Mouse (Mus musculus) kidney, embryonic 15.5 days (tissue): ENCODE measurements at regions not wholly inside any gene's neighbourhood (a gene's known extent, or its start where the extent isn't known, plus 50 kb on each side); places are given as distances from the start of the nearest gene placed in this dataset.

Experiments
- ATAC-seq: fragments of 200-750 bp; cut with Nextera tagmentation; replicated peaks from 2 replicates; pipeline ENCODE4 v1.8.0; 2017; ENCODE audit warnings: moderate TSS enrichment; ENCODE audit not compliant: low FRiP score
- H3K27ac ChIP-seq: fragments of 300-500 bp; sonication (generic); 2 replicates; pipeline ENCODE4 v1.5.1; 2015; ENCODE audit warnings: mild to moderate bottlenecking, inconsistent platforms
- H3K27me3 ChIP-seq: fragments of 300-500 bp; sonication (generic); 2 replicates; pipeline ENCODE4 v1.6.1; 2015; ENCODE audit warnings: inconsistent platforms
- H3K36me3 ChIP-seq: fragments of 300-500 bp; sonication (generic); 2 replicates; pipeline ENCODE4 v1.6.1; 2015; ENCODE audit warnings: inconsistent platforms
- H3K4me1 ChIP-seq: fragments of 300-500 bp; sonication (generic); 2 replicates; pipeline ENCODE4 v1.6.1; 2015; ENCODE audit warnings: inconsistent platforms
- H3K4me2 ChIP-seq: fragments of 300-500 bp; sonication (generic); 2 replicates; pipeline ENCODE4 v1.6.1; 2015; ENCODE audit warnings: moderate library complexity, mild to moderate bottlenecking, inconsistent platforms
- H3K4me3 ChIP-seq: fragments of 300-500 bp; sonication (generic); replicated peaks from 2 replicates; pipeline ENCODE4 v1.5.1; 2015; ENCODE audit warnings: mild to moderate bottlenecking, inconsistent platforms
- H3K9ac ChIP-seq: fragments of 300-500 bp; sonication (generic); 2 replicates; pipeline ENCODE4 v1.6.1; 2015; ENCODE audit warnings: mild to moderate bottlenecking, inconsistent platforms
- H3K9me3 ChIP-seq: fragments of 300-500 bp; sonication (generic); replicated peaks from 2 replicates; pipeline ENCODE4 v1.6.1; 2016; ENCODE audit warnings: inconsistent platforms
- WGBS: fragments of 180-500 bp; shearing (Covaris S2); methylation state at CpG from one replicate; pipeline ENCODE4 v1.1.7; 2015; ENCODE audit warnings: mixed read lengths; 5-methylcytosine and 5-hydroxymethylcytosine counted together

- WGBS, result 48% methylated on average over 4 of the region's 4 CpGs
- no peaks in the 10 kb centered on the region for H3K4me1 ChIP-seq
Measured at GRCm38 (mm10) chr16:26164066-26164465, 58.5 kb upstream of the P3h2 start.

DNA sequence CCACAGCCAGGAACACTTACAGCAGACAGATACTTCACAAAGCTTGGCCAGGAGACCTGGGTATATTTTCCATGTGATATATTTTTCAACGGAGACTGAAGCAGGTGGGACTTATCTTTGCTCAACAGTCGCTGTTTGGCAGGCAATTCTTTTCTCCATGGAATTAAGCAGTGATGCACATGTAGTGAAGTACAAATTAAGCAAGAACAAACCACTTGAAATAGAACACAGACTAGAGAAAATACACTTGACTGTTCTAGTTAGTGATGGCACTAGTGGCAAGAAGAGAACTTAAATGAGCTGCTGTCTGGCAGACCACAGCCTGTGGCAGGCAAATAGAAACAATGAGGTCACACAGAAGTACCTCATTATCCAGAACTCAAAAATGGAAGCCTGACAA is 57.8 kb upstream of the P3h2 start:
- Histone ChIP-seq H3K4me1 (no peaks in the 10 kb centered on the region), H3K27me3 (no peaks in the 10 kb centered on the region), H3K9ac (no peak overlapping the region), H3K9me3 (no peaks in the 10 kb centered on the region), H3K4me3 (no peak overlapping the region), H3K36me3 (no peaks in the 10 kb centered on the region), H3K4me2 (no peak overlapping the region), H3K27ac (no peak overlapping the region)
- 57% methylated on average over 2 of the region's 2 CpGs for WGBS
- ATAC-seq, result no peak

More at GRCm38 (mm10) chr16:26164066-26164465, 58.5 kb upstream of the P3h2 start:
- Histone ChIP-seq H3K27ac (no peak overlapping the region), H3K4me3 (no peak overlapping the region), H3K9ac (no peak overlapping the region), H3K36me3 (no peaks in the 10 kb centered on the region), H3K27me3 (no peaks in the 10 kb centered on the region), H3K9me3 (no peaks in the 10 kb centered on the region), H3K4me2 (no peak overlapping the region)
- 0 out of 2 replicates have a peak, but pooled peaks have one; percentile 46 for ATAC-seq

DNA sequence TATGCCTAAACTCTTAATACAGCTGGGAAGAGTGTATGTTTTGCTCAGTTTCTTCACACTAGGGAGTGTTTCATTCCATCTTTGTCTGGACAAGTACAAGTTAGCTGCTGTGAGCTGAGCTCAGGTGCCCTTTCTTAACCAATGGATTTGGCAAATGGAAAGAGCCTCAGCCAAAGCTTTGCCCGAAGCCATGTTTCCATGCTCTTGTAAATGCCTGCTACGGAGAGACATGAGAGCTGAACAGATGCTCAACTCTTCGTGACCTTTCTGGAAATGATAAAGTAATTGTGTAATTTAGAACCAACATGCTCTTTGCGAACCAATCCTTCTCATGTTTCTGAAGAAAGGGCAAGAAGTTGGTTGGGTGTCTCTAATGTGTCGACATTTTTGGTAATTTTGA is 52.0 kb upstream of the P3h2 start:
- Histone ChIP-seq H3K9me3 (no peaks in the 10 kb centered on the region), H3K4me2 (no peak overlapping the region), H3K36me3 (no peaks in the 10 kb centered on the region), H3K27me3 (no peaks in the 10 kb centered on the region), H3K4me3 (no peak overlapping the region), H3K27ac (no peak overlapping the region), H3K9ac (no peak overlapping the region), H3K4me1 (no peaks in the 10 kb centered on the region)
- WGBS, result 82% methylated on average over 5 of the region's 5 CpGs
- ATAC-seq, result no peak
